Mouse (Mus musculus) adrenal gland, adult (tissue): ENCODE measurements around the gene Lrriq1.

ENCODE experiments used
- DNase-seq, 2 experiments: peaks; one replicate each; pipeline ENCODE4 v3.0.0; 2022 to 2023; ENCODE audit warnings: low spot score in 1 of 2; ENCODE audit not compliant: inconsistent age in 2 of 2

Gene Lrriq1

DNA sequence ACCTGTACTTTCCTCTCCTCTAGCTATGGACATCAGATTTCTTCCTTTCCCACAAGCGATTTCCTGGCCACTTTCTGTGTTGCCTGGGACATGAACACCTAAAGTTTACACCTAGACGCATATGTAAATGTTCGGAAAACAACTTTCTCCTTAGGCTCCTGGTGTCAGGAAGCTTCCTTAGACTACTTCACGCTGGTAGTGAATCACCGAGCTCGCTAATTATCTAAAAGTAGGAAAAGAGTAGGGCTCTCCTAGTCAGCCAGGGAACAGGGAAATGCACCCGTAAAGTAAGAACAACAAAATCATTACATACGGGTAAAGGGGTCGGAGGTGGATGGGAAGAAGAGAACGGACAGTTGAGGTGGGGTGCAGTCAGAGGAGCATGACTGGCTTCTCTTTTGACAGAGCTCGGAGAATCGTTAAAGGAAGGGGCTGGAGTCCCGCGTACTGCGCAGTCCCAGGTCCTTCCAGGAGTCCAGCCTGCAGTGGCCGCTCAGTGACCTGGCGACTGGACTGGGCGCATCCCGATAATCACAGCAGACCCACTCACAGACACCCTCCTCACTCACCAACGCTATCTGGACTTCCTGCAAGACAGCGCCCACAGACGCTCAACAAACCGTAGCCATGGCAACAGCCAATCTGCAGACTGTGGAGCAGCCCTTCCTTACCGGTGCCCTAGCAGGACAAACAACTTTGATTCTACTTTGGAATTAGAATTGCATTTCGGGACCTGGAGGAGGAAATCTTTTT, at the start of gene Lrriq1:
Gene Lrriq1, minus strand, starts transcription at position 616 of the 753 bp plus-strand sequence.
- peak; percentile 61 to 83 for DNase-seq

- peak in 1 of 2 experiments; percentile 66 for DNase-seq
Measured at GRCm38 (mm10) chr10:103253842-103254803, 18.0 kb upstream of the Lrriq1 start.

DNA sequence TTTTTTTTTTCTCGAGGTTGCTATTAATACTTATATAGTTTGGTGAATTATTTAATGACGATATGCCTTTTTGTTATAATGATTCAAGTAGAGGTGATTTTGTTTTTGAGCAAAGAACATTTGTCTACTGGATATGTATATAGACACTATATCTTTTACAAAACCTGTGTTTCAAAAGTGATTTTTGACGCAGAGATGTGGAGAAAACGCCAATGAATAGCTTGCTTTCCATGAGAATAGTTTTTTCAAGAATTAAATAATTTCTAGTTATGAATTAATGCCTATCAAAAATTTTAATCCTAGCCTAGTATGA, 294 bp upstream of the Lrriq1 start:
- no peak for DNase-seq

GRCm38 (mm10) chr10:103226646-103227045, 9.5 kb downstream of the Lrriq1 start:
- DNase-seq, result no peak

- DNase-seq, result peak in 1 of 2 experiments; percentile 38
Measured at GRCm38 (mm10) chr10:103194655-103195328, 41.3 kb downstream of the Lrriq1 start.

- DNase-seq, result no peak
Measured at GRCm38 (mm10) chr10:103145769-103146379, 90.2 kb downstream of the Lrriq1 start.

DNA sequence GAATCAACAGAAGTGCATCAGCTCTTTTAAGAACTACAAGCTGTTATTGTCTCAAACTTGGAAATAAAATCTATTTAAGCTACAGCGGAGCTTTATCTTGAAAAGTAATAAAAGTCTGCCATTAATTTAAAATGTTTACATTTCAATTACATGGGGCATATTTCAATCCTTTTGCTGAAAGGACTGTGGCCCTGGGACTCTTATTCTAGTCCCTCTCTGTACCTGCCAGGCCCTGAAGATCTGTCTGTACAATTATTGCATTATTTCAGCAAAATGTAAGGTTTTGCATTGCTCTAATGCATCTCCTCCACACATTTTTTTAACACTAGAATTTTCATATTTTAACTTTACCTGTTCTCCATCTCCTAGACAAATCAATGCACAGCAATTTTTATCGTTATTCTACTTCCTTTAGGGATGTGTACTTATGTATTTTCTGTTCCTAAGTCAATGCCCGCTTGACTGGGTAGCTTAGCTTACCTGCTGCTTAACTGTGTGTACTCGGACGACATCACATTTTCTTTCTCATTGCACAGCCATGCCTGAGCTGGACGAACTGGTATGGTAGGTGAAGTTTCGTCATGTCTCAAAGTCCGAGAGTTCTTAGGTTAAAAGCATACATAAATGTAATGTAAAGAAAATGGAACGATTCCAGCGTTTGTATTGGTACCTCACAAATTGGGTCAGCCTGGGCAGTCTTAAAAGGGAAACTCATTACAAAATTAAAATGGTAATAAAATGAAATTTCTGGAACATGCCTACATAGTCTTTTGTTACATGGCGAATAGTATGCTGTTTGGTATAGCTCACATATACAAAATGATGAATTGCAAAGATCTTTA, 91.0 kb downstream of the Lrriq1 start:
- DNase-seq, result no peak

GRCm38 (mm10) chr10:103142526-103142925, 93.6 kb downstream of the Lrriq1 start:
- DNase-seq, result no peak

DNA sequence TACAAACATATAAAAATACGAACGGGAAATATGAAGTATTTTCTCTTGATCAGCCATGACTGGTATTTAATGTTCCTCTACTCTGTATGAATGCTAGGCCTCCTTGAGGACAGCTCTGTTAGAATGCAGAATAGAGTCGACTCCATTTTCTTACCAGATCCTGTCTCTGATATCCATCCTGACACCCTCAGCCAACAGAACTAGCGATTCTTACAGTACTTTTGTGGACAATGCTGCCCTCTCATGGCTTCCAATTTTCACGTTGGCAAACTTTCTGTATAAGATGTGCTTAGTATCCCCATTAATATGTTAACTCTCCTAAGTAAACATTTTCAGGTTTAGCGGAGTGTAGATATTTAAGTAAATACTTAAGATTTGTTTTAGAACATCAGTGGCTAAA, 94.6 kb downstream of the Lrriq1 start:
- peak in 1 of 2 experiments; percentile 19 for DNase-seq

- DNase-seq, result no peak
Measured at GRCm38 (mm10) chr10:103140609-103141008, 95.5 kb downstream of the Lrriq1 start.

- DNase-seq, result no peak
Measured at GRCm38 (mm10) chr10:103114629-103115028, 121.5 kb downstream of the Lrriq1 start.

GRCm38 (mm10) chr10:103108090-103108489, 128.0 kb downstream of the Lrriq1 start:
- DNase-seq, result no peak

- DNase-seq, result no peak
Measured at GRCm38 (mm10) chr10:103086101-103086500, 150.0 kb downstream of the Lrriq1 start.

- no peak for DNase-seq
Measured at GRCm38 (mm10) chr10:103049593-103049992, 186.5 kb downstream of the Lrriq1 start.

DNA sequence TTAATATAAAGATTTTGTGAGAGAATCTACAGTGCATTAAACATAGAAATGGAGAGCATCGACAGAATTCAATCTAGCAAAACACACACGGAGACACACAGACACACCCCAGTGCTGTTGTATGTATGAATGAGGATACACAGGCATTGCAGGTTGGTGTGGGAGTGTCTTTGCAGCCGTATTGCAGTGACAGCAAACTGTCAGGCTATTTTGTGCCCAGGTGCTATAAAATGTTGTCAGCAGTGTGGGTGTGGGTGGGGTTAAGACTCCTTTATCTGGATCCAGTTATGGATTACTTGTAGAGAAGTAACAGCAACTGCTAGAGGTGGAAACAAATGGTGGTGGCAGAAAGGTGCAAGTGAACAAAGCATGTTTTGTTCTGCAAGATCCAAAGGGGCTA, 189.5 kb downstream of the Lrriq1 start:
- no peak for DNase-seq

DNA sequence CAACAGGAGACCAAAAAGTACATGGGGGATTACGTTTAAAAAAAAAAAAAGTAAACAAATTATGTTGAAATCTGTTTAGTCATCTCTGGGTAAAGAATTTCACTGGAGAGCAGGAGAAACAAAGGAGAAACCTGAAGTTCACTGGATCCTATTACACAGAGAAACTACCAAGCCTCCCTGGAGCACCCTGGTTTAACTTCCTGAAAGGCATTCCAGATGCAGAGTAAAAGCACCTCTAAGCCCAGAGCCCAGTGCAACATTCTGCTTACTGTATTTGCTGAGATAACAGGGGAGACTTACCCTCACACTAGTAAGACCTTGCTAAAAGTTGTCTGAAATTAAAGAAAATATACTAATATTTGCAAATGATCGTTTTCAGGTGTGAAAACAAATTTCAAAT, 191.1 kb downstream of the Lrriq1 start:
- DNase-seq, result no peak

GRCm38 (mm10) chr10:103035002-103035640, 201.0 kb downstream of the Lrriq1 start:
- DNase-seq, result no peak

- DNase-seq, result no peak
Measured at GRCm38 (mm10) chr10:103030931-103031330, 205.2 kb downstream of the Lrriq1 start.

GRCm38 (mm10) chr10:103029730-103030490, 206.2 kb downstream of the Lrriq1 start, which contains the start of gene Alx1:
Gene Alx1, minus strand, starts transcription at chr10:103030215.
- peak in 1 of 2 experiments; percentile 54 for DNase-seq
